Mouse (Mus musculus) bone marrow macrophage, adult 2 months (primary cell): ENCODE measurements around the gene Atxn10.

ENCODE experiments used
- CTCF ChIP-seq: IDR thresholded peaks from 2 replicates; pipeline ENCODE4 v1.5.1; 2012; ENCODE audit warnings: low read depth, mild to moderate bottlenecking, low read length, moderate library complexity
- POLR2A ChIP-seq: IDR thresholded peaks from 2 replicates; pipeline ENCODE4 v1.6.1; 2012; ENCODE audit warnings: mild to moderate bottlenecking, low read depth, low read length, borderline replicate concordance

DNA sequence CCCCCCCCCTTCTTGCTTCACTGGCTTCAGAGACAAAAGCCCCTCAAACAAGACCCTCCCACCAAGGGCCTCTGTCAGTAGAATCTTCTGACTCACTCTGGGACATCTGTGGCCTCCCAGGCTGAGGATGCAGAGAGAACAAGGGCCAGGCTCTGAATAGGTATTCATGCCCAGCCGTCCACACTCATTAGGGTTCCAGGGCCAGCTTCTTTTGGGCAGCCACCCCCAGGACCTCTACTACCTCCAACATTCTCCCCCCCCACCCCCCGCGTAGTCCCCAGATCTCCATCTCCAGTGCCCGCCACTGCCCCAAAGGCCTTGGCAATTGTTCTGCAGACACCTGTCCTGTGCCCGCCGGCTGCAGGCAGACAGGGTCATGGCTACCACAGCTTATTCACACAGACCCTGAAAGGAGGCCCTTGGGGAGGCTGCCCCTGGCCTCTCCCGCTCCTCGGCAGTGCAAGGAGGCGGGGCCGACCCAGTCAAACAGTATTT lies 162.0 kb downstream of the Atxn10 start:
- TF ChIP-seq CTCF (no peak), POLR2A (no peak)
